Mouse (Mus musculus) left cerebral cortex, postnatal 36 days (tissue): ENCODE results near the gene Arhgap30. TPM values are rescaled to one million over a fixed set of nuclear protein-coding genes. Genes with fewer than 3 reads are reported as not detected.

ENCODE experiments used
- DNase-seq, 2 experiments: peaks; one replicate each; pipeline ENCODE4 v3.0.0; 2021 to 2022; ENCODE audit warnings: low spot score in 2 of 2, mixed read lengths in 1 of 2
- intact Hi-C: fragments of 180-260 bp; cut with DNase I; formaldehyde crosslinking; loops from one replicate; pipeline ENCODE4 v1.15.1; 2025
- total RNA-seq, 2 experiments: library from RNA; stranded (reverse); gene quantifications; 2 replicates each; pipeline ENCODE4 v1.2.3; 2021

Arhgap30 gene
- total RNA-seq, 2 experiments from 2014 or later = 1.7 to 1.8 TPM

DNA sequence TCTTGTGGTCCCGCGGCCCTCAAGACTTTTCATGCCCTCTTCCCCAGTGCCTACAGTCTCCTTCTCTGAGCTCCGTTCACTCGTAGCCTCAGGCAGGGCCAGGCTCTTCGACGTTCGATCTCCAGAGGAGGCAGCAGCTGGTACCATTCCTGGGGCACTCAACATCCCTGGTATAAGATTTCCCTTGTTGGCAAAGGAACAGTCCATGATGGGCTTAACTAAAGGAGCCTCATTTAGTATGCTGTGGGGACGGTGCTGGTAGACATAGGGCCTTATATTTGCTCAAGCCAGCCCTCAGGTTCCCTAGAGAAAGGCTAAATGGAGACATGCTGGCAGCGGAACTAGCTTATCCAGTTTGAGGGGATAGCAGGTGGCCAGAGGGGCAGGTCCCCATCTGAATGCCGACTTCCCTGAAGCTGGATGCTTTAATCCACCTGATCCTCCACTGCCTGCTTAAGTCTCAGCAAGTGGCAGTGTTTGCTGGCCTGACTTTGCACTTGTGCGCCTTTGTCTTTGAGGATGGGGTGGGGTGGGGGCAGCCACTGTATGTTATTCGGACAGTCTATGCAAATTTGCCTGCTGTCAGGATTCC lies 30.6 kb downstream of the Arhgap30 start:
- DNase-seq = no peak
- intact Hi-C loops = loop anchor here (10.0 kb wide), 1 partner anchor 305 kb away; the partner anchor contains the start of gene Cfap126

DNA sequence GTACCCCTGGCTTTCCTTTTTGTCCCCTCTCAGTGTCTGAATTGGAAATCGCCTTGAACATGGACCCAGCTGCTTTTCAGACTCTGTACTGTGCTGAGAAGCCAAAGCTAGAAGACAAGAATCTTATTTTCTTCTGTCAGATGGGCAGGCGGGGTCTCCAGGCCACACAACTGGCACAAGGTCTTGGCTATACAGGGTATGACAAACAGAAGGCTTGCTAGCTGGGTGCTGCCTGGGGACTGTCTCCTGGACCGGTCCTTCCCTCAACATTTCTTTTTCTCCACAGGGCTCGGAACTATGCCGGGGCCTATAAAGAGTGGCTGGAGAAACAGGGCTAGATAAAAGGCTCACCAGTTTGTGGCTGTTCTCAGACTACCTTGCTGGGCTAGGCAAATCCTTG lies 31.2 kb downstream of the Arhgap30 start:
- DNase-seq = no peak
- intact Hi-C loops = loop anchor here (10.0 kb wide), 1 partner anchor 305 kb away; the partner anchor contains the start of gene Cfap126

DNA sequence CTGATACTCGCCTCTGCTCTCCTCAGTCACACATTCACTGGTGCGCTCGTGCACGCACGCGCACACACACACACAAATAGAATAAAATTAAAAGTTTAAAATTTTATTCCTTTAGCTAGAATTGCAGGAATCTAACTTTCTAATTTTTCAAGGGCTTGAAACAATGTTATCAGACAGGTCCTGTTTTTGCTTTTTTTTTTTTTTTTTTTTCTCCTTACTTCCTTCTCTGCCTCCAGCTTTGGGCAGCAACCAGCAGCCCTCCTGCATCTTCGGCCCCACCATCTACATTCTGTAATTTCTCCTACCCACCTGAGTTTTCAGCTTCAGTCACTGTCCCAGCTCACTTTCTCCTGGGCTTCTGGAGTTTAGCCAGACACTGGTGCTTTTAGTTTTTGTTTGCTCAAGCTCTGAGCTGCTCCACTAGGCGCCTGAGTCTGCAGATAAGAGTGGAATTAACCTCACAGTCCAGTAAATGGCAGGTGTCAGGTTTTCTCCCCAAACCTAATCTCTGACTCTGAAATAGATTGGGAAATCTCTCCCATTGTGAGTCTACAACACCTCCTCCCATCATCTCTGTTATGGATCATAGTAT lies 33.8 kb downstream of the Arhgap30 start:
- intact Hi-C loops = no loop called here

GRCm38 (mm10) chr1:171424638-171425037 lies 35.9 kb downstream of the Arhgap30 start:
- no peak for DNase-seq
- intact Hi-C loops = no loop called here

More for the DNA sequence above, 33.8 kb downstream of the Arhgap30 start:
- DNase-seq = no peak

DNA sequence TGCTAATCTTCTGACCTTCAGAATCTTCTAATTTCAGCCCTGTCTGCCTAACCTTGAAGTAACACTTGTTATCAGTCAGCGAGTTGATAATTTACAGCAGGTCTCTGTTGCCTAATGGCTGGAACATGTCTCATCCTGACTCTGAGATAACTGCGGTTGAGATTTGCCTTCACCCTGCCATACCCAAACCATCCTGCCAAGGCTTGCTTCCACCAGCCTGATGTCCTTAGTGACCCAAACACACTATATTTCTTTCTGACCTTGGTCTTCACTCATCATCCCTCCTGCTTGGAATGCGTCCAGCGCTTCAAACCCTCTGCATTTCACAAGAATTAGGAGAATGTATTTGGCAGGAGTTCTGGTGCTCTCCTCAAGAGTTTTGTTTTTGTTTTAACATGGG lies 36.4 kb downstream of the Arhgap30 start:
- intact Hi-C loops = no loop called here
- no peak for DNase-seq

- intact Hi-C loops = no loop called here
- no peak for DNase-seq
Observed at GRCm38 (mm10) chr1:171432158-171432557, 43.4 kb downstream of the Arhgap30 start.

- intact Hi-C loops = no loop called here
- DNase-seq = no peak
Observed at GRCm38 (mm10) chr1:171435288-171435814, 46.6 kb downstream of the Arhgap30 start.

DNA sequence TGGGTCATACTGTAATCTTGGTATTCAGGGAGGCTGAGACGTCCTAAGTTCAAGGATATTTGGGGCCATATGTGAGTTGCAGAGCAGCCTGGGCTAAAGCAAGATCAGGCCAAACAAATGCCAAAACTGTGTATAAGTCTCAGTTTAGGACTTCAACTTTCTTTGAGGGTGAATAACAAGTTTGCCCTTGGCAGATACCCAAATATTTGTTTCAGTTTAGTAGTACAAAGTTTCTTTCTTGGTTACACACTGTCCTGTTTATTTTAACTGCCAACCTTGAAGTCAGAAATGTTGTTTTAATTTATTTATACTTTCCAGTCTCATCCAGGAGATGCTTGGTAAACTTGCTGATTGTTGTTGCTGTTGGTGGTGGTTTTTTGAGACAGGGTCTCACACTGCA lies 47.2 kb downstream of the Arhgap30 start:
- DNase-seq = no peak
- intact Hi-C loops = no loop called here

DNA sequence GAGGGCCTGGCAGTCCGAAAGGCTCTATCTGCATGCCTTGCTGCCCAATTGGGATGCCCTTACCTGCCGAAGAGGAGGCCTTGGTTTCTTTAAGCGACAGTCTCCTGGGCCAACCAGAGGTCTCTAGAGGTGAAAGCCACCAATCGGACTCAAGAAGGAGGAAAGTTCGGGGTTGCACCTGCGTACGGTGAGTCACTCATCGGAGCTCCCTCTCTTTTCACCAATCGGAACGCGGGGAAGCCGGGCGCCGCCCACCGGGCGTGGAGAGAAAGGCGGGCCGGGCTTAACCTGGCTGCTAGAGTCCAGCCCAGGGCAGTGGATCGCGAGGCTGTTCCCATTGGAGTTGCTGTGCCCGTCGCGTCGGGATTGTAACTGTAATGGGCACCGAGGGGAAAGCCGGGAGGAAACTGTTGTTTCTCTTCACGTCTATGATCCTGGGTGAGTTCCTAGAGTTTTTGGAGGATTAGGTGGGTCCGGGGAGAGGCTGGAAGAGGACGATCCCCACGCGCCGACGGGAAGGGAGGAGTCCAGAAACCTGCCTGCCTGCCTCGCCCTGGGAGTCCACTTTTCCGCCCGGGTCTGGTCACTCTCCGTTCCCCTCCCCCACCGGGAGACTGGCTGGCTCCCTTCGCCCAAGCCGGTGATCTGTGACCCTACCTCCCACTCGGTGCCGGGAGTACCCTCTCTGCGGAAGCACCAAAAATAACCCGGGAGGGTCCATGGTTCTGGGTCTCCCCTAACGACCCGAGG lies 48.7 kb downstream of the Arhgap30 start, which contains the start of gene F11r:
Gene F11r (plus strand): TSS at position 272 of the 750 bp plus-strand sequence.
- intact Hi-C loops = no loop called here
- peak in 1 of 2 experiments; percentile 30 for DNase-seq

DNA sequence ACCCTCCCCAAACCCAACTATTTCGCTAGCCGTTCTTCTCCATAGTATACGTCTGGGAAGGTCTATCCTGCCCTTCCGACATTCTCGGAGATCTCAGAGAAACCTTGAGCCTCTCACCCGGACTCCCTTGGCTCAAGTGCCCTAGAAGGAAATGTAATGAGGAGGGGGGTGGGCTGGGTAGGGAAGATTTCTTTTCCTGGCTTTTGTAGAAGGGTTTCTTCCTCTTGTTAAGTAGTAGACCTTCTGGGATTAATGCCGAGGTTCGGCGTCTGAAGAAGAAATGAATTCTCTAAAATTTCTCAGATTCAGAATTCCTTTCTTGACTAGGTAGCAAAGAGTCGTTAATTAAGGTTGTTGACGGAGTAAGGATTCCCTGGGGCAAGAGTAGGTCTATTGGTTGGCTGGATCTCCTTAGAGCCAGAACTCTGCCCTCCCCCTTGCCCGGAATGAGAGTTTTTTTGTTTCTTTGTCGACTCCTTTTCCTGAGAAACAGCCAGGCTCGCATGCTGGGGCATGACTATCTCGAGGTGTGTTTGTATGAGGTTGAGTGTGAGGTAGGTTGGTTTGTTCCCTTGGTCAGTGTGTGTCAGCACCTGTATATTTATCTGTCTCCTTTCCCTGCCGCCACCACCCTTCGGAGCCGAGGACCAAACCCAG lies 49.4 kb downstream of the Arhgap30 start:
- intact Hi-C loops = no loop called here
- DNase-seq = no peak

DNA sequence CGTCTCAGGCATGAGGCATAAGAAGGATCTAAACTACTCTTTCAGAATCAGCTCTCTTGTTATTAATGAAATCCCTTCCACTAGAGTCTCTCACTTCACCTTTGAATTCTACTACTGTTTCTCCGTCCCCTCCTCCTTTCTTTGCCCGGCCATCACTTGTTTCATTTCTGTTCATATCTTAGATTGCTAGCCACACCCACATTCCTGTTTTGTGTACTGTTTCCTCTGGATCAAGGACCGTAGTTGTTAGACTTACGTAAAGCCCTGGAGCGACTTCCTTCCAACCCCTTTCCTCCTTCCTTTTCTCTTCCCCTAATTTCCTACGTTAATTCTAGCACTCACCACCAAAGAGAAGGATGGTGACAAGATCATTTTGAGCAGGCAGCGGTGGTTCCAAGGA lies 50.3 kb downstream of the Arhgap30 start:
- intact Hi-C loops = no loop called here
- DNase-seq = no peak

DNA sequence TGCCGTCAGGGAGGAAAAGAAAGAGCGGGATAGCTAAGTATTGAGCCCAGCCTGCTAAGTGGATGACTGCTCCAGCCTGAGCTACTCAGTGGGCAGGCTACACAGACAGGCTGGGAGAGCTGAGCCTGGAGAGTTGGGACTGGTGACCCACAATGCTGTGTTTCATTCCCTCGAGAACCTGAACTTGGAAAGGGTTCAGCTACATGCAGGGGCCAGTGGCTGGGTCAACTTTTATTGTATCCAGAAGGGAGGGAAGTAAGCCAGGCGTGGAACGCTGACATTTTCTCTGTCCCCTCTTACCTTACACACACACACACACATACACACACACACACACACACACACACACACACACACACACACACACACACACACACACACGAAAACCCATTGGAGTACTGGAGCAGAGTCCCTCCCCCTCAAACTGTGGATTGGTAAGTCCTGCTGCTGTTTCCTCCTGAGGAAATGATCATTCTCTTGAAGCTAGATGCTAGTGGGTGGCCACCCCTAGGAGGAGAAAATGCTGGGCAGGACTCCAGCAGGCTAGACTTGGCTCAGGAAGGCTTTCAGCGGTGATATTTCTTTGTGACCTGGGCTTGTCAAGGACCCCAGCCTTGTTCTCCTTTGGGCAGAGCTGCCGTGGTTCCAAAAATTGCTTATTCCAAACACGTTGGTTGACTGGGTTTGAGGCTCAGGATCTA lies 51.4 kb downstream of the Arhgap30 start:
- DNase-seq = no peak
- intact Hi-C loops = no loop called here

GRCm38 (mm10) chr1:171441466-171442412 lies 53.0 kb downstream of the Arhgap30 start:
- no peak for DNase-seq
- intact Hi-C loops = no loop called here

- no peak for DNase-seq
- intact Hi-C loops = no loop called here
Observed at GRCm38 (mm10) chr1:171442413-171442760, 53.6 kb downstream of the Arhgap30 start.

- no peak for DNase-seq
- intact Hi-C loops = no loop called here
Observed at GRCm38 (mm10) chr1:171445050-171445449, 56.3 kb downstream of the Arhgap30 start.

GRCm38 (mm10) chr1:171446854-171447253 lies 58.1 kb downstream of the Arhgap30 start:
- intact Hi-C loops = no loop called here
- no peak for DNase-seq

DNA sequence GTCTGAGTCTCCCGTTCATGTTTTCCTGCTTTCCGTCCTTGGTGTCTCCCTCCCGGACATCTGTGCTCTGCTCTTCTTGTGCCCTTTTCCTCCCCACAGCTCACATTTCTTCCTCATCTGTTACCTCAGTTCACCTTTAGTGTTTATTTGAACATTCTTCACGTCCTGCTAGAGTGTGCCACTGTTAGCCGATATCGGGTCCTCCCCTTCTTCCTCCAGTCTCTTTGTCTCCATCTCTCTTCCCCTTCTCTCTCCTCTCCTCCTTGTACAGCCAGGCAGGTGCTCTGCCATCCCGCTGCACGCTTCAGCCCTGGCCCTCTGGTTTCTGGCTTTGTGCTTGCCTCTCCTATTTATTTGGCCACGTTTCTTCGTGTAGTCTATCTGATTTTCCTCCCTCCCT lies 58.9 kb downstream of the Arhgap30 start:
- intact Hi-C loops = no loop called here
- DNase-seq = no peak

DNA sequence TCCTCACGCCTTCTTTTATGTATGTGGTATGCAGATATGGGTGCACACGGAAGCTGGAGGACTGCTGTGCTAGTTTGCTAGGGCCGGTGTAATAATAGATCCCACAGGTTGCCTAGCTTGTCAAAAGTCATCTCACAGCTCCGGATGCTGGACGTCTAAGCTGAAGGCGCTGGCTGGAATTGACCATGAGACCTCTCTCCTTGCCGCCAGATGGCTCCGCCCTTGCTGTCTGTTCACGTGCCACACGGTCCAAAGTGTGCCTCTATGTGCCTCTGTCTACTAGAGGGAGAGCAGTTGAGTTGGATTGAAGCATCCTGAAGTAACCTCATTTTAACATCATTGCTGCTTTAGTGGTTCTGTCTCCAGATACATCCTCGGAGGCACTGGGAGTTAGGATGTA lies 61.3 kb downstream of the Arhgap30 start:
- DNase-seq = no peak
- intact Hi-C loops = no loop called here

GRCm38 (mm10) chr1:171451001-171451400 lies 62.2 kb downstream of the Arhgap30 start:
- intact Hi-C loops = no loop called here
- no peak for DNase-seq
